Mouse (Mus musculus) lung, embryonic 14.5 days (tissue): ENCODE data around the gene Hist1h3a. TPM values are rescaled to one million over a fixed set of nuclear protein-coding genes. Genes with fewer than 3 reads are reported as not detected.
"Not testable (repeated sequence)": the region's sequence is repeated elsewhere in the genome, so short reads cannot be mapped to it uniquely, and the experiment has no call there.

Source experiments
- ATAC-seq: fragments of 200-750 bp; cut with Nextera tagmentation; 2 replicates; pipeline ENCODE4 v1.8.0; 2017; ENCODE audit warnings: mild to moderate bottlenecking, moderate TSS enrichment, moderate library complexity; ENCODE audit not compliant: insufficient read depth
- DNase-seq: peaks from one replicate; pipeline ENCODE4 v3.0.0-alpha.2; 2015
- H3K27ac ChIP-seq: fragments of 300-500 bp; sonication (generic); 2 replicates; pipeline ENCODE4 v1.5.1; 2014; ENCODE audit warnings: low read depth, mild to moderate bottlenecking, moderate library complexity
- H3K27me3 ChIP-seq: fragments of 300-500 bp; sonication (generic); 2 replicates; pipeline ENCODE4 v1.6.1; 2014; ENCODE audit warnings: low read length, control low read depth; ENCODE audit not compliant: insufficient read depth
- H3K36me3 ChIP-seq: fragments of 300-500 bp; sonication (generic); 2 replicates; pipeline ENCODE4 v1.6.1; 2014; ENCODE audit warnings: control low read depth; ENCODE audit not compliant: insufficient read depth
- H3K4me1 ChIP-seq: fragments of 300-500 bp; sonication (generic); 2 replicates; pipeline ENCODE4 v1.6.1; 2014; ENCODE audit warnings: antibody characterized with exemption, control low read depth; ENCODE audit not compliant: insufficient read depth
- H3K4me2 ChIP-seq: fragments of 300-500 bp; sonication (generic); 2 replicates; pipeline ENCODE4 v1.6.1; 2014; ENCODE audit warnings: mild to moderate bottlenecking
- H3K4me3 ChIP-seq: fragments of 300-500 bp; sonication (generic); 2 replicates; pipeline ENCODE4 v1.5.1; 2014; ENCODE audit warnings: low read depth, low read length
- H3K9ac ChIP-seq: fragments of 300-500 bp; sonication (generic); 2 replicates; pipeline ENCODE4 v1.6.1; 2014
- H3K9me3 ChIP-seq: fragments of 300-500 bp; sonication (generic); 2 replicates; pipeline ENCODE4 v1.6.1; 2016; ENCODE audit warnings: low read depth, low read length, control low read depth
- CTCF ChIP-seq: IDR thresholded peaks from 2 replicates; pipeline ENCODE4 v1.5.1; 2016; ENCODE audit warnings: antibody characterized with exemption, low read depth
- WGBS: fragments of 180-500 bp; shearing (Covaris S2); extraction: QIAGEN DNeasy Blood & Tissue Kit; methylation state at CpG from one replicate; pipeline ENCODE4 v1.1.7; 2014; 5-methylcytosine and 5-hydroxymethylcytosine counted together
- polyA plus RNA-seq: library from polyadenylated mRNA; unstranded; fragments of >200 nt; fragmentation: Nextera tagmentation; extraction: Ambion mirVana; gene quantifications from 2 replicates; pipeline ENCODE4 v1.2.1, GENCODE M21; 2014

Hist1h3a gene
- polyA plus RNA-seq, 1 experiment from 2014 or later, result 9.2 TPM

DNA sequence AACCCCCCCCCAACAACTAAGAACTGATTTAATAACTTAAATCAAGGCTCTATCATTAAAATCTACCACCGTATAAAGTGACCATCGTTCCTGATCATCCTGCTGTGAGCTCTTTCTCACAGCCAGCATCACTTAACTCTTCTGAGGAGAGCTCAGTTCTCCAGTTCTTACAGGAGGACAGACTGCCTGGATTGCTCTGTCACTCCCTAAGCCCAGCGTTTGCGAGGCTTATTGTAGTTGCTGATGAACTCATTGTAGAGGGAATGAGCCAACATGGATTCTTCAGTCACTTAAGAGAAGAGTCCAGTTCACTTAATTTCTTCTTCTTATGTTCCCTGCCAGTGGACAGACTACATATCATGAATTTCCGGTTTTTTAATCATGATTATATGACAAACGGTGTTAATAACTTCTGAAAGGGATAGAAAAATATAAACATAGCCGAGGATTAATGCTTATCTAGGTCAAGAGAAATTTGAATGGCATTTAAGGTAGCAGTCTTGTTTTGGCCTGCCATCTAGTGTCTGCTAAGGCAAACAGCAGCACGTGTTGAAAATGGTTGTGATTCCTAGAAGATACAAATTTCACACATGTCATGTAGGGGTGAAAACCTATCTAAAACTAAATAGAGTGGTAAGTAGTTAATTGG, 29.9 kb downstream of the Hist1h3a start:
- Histone ChIP-seq H3K36me3 (no peaks in the 10 kb centered on the region), H3K4me3 (no peak overlapping the region), H3K4me2 (no peak overlapping the region), H3K4me1 (no peaks in the 10 kb centered on the region), H3K9ac (no peak overlapping the region), H3K9me3 (no peaks in the 10 kb centered on the region), H3K27ac (no peak overlapping the region), H3K27me3 (no peaks in the 10 kb centered on the region)
- DNase-seq (peak; percentile 80), ATAC-seq (peak; percentile 47; the same call in 1 of the 2 replicates)
- TF ChIP-seq CTCF, result peak; percentile 84
- 21% methylated on average over 8 of the region's 8 CpGs for WGBS

DNA sequence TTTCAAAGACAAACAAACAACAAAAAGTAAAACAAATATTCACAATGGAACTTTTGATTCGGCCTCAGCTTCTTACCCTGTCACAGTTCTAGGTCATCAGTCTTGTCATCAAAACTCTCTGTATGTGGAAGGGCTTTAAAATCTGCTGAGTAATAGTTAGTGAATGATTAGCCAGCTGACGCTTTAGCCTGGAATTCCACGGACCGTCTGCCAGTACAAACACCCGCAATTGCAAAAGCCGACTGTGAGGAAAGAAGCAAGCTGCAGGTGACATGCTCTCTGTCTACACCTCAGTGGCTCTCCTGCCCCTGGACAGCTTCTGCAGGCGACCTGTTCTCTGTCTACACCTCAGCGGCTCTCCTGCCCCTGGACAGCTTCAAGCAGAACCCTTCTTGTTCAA, 31.7 kb downstream of the Hist1h3a start:
- WGBS, result 20% methylated on average over 8 of the region's 8 CpGs
- ATAC-seq, result no peak
- H3K27me3 ChIP-seq, result no peaks in the 10 kb centered on the region
- peak; percentile 64 for DNase-seq
- H3K9ac ChIP-seq, result no peak overlapping the region
- H3K9me3 ChIP-seq, result no peaks in the 10 kb centered on the region
- no peak overlapping the region for H3K4me3 ChIP-seq
- H3K36me3 ChIP-seq, result no peaks in the 10 kb centered on the region
- no peaks in the 10 kb centered on the region for H3K4me1 ChIP-seq
- no peak overlapping the region for H3K27ac ChIP-seq
- TF ChIP-seq CTCF, result no peak
- no peak overlapping the region for H3K4me2 ChIP-seq

DNA sequence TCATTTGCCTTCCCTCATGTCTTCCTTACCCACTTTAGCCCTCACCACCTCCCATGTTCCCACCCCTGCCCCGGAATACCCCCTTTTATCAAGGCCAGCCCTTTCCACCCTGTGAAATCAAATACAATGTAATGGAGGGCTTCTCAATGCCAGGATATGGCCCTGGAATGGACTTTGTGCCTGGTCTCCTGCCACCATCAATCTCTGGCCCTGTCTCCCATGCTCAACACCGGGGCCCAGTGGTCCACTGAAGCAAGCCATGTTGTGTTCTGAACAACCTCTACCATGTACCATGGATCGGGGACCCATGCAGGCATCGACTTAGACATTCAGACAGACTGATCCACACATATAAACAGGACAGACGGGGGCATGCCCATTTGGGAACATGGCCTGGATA, 32.5 kb downstream of the Hist1h3a start:
- 88% methylated on average over 5 of the region's 5 CpGs for WGBS
- ATAC-seq (no peak), DNase-seq (no peak)
- no peak overlapping the region for H3K4me2 ChIP-seq
- no peak overlapping the region for H3K27ac ChIP-seq
- H3K9me3 ChIP-seq, result no peaks in the 10 kb centered on the region
- no peak overlapping the region for H3K9ac ChIP-seq
- TF ChIP-seq CTCF, result no peak
- no peaks in the 10 kb centered on the region for H3K4me1 ChIP-seq
- H3K36me3 ChIP-seq, result no peaks in the 10 kb centered on the region
- no peaks in the 10 kb centered on the region for H3K27me3 ChIP-seq
- no peak overlapping the region for H3K4me3 ChIP-seq

DNA sequence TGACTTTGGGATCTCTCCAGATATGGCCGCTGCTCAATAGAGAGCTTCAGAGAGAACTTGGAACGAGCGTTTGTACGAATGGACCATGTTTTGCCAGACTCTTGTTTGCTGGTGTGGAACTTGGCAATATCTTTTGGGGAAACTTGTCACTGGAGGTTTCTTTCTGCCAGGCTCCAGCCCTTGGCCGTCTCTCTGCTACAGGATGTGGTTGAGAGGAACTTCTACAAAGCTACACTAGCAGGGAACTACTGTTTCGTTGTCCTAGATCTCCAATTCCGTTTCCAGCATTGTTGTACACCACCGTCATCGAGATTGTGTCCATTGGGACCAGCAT, 33.0 kb downstream of the Hist1h3a start:
- Histone ChIP-seq H3K9me3 (no peaks in the 10 kb centered on the region), H3K36me3 (no peaks in the 10 kb centered on the region), H3K27ac (no peak overlapping the region), H3K4me2 (no peak overlapping the region), H3K4me3 (no peak overlapping the region), H3K4me1 (0 out of 2 replicates have a peak, but pooled peaks cover under 1% of the 10 kb centered on the region), H3K27me3 (no peaks in the 10 kb centered on the region), H3K9ac (no peak overlapping the region)
- 93% methylated on average over 9 of the region's 9 CpGs for WGBS
- no peak for TF ChIP-seq CTCF
- DNase-seq (no peak), ATAC-seq (no peak)

DNA sequence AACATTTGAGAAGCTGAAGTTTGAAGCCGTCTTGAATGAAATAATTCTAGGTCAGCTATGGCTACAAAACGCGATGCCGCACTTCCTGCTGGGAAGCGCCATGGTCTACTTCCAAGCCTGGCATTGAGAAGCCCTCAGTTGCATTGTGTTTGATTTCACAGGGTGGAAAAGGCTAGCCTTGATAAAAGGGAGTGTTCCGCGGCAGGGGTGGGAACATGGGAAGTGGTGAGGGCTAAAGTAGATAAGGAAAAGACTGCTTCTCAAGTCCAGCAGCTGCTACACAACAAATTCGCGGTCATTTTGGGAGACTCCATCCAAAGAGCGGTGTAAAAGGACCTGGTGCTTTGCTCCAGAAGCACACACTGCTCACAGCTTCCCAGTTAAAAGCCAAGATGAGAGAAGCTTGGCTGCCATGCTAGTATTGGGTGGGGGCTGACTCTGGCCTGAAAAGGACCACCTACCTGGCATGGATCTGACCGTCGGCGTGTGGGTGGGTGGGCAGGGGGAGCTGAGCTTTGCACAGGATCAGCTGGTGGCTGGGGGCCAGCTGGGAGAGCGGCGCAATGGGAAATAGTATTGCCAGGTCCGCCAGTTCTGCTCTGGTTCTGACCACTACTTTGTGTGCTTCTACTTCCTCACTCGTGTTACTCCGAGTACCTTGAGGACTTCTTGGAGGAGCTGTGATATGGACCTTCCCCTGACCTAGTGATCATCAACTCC, 33.6 kb downstream of the Hist1h3a start:
- DNase-seq (no peak), ATAC-seq (no peak)
- no peak for TF ChIP-seq CTCF
- H3K27me3 ChIP-seq, result no peaks in the 10 kb centered on the region
- H3K9ac ChIP-seq, result no peak overlapping the region
- no peak overlapping the region for H3K27ac ChIP-seq
- 0 out of 2 replicates have a peak, but pooled peaks cover 4% of the 10 kb centered on the region for H3K4me1 ChIP-seq
- no peaks in the 10 kb centered on the region for H3K36me3 ChIP-seq
- H3K9me3 ChIP-seq, result no peaks in the 10 kb centered on the region
- no peak overlapping the region for H3K4me2 ChIP-seq
- no peak overlapping the region for H3K4me3 ChIP-seq
- 85% methylated on average over 18 of the region's 18 CpGs for WGBS

DNA sequence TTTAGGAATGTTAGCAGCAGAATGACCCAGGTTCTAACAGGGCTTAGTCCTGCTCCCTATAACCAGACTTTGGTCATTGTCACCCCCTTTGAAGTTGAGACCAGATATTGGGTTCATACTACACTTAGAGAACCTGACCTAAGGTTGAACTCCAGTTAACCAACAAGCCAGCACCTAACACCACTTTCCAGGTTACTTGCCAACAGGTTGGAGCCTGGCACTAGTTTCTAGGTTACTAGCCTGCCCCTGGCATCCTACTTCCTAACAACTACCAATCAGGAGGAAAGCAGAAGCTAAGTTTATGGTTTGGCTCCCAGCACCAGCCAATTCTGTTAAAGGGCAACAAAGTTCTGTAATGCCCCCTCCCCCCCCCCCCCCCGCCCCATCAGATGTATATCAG, 37.0 kb downstream of the Hist1h3a start:
- WGBS, result 83% methylated on average over 1 of the region's 1 CpGs
- no peak overlapping the region for H3K4me3 ChIP-seq
- TF ChIP-seq CTCF, result no peak
- ATAC-seq (no peak), DNase-seq (no peak)
- no peaks in the 10 kb centered on the region for H3K9me3 ChIP-seq
- no peaks in the 10 kb centered on the region for H3K27me3 ChIP-seq
- no peak overlapping the region for H3K9ac ChIP-seq
- H3K4me1 ChIP-seq, result 0 out of 2 replicates have a peak, but pooled peaks cover 4% of the 10 kb centered on the region
- no peaks in the 10 kb centered on the region for H3K36me3 ChIP-seq
- no peak overlapping the region for H3K4me2 ChIP-seq
- H3K27ac ChIP-seq, result no peak overlapping the region

DNA sequence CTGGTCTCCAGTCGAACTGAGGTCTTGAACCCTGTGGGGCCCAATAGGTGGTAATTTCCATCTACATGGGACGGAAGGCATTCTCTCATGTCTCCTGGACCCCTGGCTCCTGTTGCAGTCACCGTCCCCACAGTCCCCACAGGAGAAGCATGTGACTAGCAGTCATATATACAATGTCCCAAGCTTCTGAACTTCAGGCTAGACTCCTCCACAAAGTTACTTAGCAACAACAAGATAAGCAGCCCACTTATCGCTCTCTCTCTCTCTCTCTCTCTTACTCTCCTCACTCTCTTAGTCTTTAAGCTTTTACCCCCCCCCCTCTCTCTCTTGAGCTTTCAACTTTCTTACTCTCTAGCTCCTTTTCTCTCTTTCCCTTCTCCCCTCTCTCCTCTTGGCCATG, 37.9 kb downstream of the Hist1h3a start:
- no peak for TF ChIP-seq CTCF
- Histone ChIP-seq H3K4me1 (0 out of 2 replicates have a peak, but pooled peaks cover 4% of the 10 kb centered on the region), H3K36me3 (no peaks in the 10 kb centered on the region), H3K4me2 (no peak overlapping the region), H3K4me3 (no peak overlapping the region), H3K27me3 (no peaks in the 10 kb centered on the region), H3K9ac (no peak overlapping the region), H3K27ac (no peak overlapping the region), H3K9me3 (no peaks in the 10 kb centered on the region; the same call in 1 of the 2 replicates)
- ATAC-seq (no peak; the same call in 1 of the 2 replicates), DNase-seq (no peak)
- 48% methylated on average over 4 of the region's 4 CpGs for WGBS

DNA sequence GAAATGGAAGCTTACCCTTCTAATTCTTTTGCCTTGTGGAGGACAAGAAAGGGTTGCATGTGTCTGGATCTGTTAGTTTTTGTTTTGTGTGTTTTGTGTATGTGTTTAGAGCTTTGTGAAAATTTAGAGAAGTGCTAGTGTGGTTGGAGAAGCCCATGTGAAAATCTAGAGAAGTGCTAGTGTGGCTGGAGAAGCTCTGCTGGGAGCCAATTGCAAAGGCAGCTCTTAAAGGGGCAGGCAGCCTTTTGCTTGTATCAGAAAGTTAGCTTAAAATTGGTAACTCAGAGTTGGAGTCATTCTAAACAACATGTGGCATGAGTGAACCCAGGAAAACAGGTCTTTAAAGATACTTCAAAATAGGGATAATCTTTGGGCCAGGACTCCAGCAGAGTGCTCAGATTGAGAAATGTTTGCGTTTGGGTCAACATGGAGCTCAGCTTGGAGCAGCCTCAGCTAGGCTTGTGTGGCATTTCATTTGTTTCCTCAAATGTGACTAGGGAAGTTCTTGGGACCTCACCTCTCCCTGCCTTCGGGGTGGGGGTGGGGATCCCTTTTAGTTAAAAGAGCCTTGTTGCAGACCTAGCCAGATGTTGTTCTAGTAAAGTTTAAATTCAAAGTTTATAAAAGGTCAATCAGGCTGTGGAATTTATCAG, 44.5 kb downstream of the Hist1h3a start:
- not testable (repeated sequence) for H3K36me3 ChIP-seq, ATAC-seq, H3K9ac ChIP-seq, H3K27me3 ChIP-seq, H3K4me2 ChIP-seq, H3K4me3 ChIP-seq, H3K4me1 ChIP-seq, H3K9me3 ChIP-seq, H3K27ac ChIP-seq, DNase-seq
- WGBS, result 6% methylated on average over 2 of the region's 2 CpGs
